Mouse (Mus musculus) liver, embryonic 11.5 days (tissue): ENCODE results near the gene Scamp1. TPM values are rescaled to one million over a fixed set of nuclear protein-coding genes. Genes with fewer than 3 reads are reported as not detected.

Source experiments
- ATAC-seq: fragments of 200-750 bp; cut with Nextera tagmentation; replicated peaks from 2 replicates; pipeline ENCODE4 v1.8.0; 2017; ENCODE audit warnings: moderate number of reproducible peaks, mild to moderate bottlenecking, moderate TSS enrichment, moderate library complexity; ENCODE audit not compliant: low FRiP score
- DNase-seq: peaks from one replicate; pipeline ENCODE4 v3.0.0-alpha.2; 2017; ENCODE audit warnings: low spot score
- H3K27ac ChIP-seq: fragments of 300-500 bp; sonication (generic); 2 replicates; pipeline ENCODE4 v1.5.1; 2014; ENCODE audit warnings: mild to moderate bottlenecking, low read depth, low read length, control low read depth
- H3K27me3 ChIP-seq: fragments of 300-500 bp; sonication (generic); replicated peaks from 2 replicates; pipeline ENCODE4 v1.6.1; 2014; ENCODE audit warnings: low read length, mixed read lengths; ENCODE audit not compliant: control insufficient read depth, insufficient read depth
- H3K36me3 ChIP-seq: fragments of 300-500 bp; sonication (generic); 2 replicates; pipeline ENCODE4 v1.6.1; 2014; ENCODE audit warnings: mild to moderate bottlenecking, low read length, moderate library complexity, mixed read lengths; ENCODE audit not compliant: control insufficient read depth, insufficient read depth
- H3K4me1 ChIP-seq: fragments of 300-500 bp; sonication (generic); replicated peaks from 2 replicates; pipeline ENCODE4 v1.6.1; 2014; ENCODE audit warnings: low read length, mixed read lengths; ENCODE audit not compliant: control insufficient read depth, insufficient read depth
- H3K4me2 ChIP-seq: fragments of 300-500 bp; sonication (generic); 2 replicates; pipeline ENCODE4 v1.6.1; 2014; ENCODE audit warnings: mild to moderate bottlenecking, control low read depth, moderate library complexity
- H3K4me3 ChIP-seq: fragments of 300-500 bp; sonication (generic); 2 replicates; pipeline ENCODE4 v1.5.1; 2014; ENCODE audit warnings: low read depth, low read length, control low read depth
- H3K9ac ChIP-seq: fragments of 300-500 bp; sonication (generic); 2 replicates; pipeline ENCODE4 v1.6.1; 2014; ENCODE audit warnings: low read depth, low read length, control low read depth
- H3K9me3 ChIP-seq: fragments of 300-500 bp; sonication (generic); 2 replicates; pipeline ENCODE4 v1.6.1; 2016; ENCODE audit warnings: low read length, inconsistent platforms, mixed read lengths; ENCODE audit not compliant: control insufficient read depth
- WGBS: fragments of 180-500 bp; shearing (Covaris S2); extraction: QIAGEN DNeasy Blood & Tissue Kit; methylation state at CpG from one replicate; pipeline ENCODE4 v1.1.7; 2014; 5-methylcytosine and 5-hydroxymethylcytosine counted together
- polyA plus RNA-seq: library from polyadenylated mRNA; unstranded; fragments of >200 nt; fragmentation: Nextera tagmentation; extraction: Ambion mirVana; gene quantifications from 2 replicates; pipeline ENCODE4 v1.2.1, GENCODE M21; 2014

The Scamp1 gene
- polyA plus RNA-seq, 1 experiment from 2014 or later: 16.7 TPM

DNA sequence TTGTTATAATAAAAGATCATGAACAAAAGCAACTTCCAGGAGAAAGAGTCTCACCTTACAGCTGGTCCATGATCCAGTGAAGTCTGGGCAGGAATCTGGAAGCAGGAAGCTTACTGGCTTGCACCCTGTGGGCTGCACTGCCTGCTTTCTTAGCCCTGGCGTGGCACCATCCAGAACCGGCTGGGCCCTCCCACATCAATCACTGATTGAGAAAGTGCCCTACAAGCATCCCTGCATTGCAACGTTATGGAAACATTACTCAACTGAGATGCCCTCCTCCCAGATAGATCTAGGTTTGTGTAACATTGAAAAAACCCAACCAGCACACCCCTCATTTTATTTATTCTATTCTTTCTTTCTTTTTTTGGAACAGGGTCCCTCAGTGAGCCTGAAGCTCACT is 9.2 kb upstream of the Scamp1 start:
- no peak overlapping the region for H3K9ac ChIP-seq
- no peaks in the 10 kb centered on the region for H3K9me3 ChIP-seq
- no peak overlapping the region for H3K27ac ChIP-seq
- H3K4me2 ChIP-seq: no peak overlapping the region
- ATAC-seq (no peak), DNase-seq (no peak)
- 45% methylated on average over 3 of the region's 3 CpGs for WGBS
- no peaks in the 10 kb centered on the region for H3K27me3 ChIP-seq
- no peaks in the 10 kb centered on the region for H3K36me3 ChIP-seq
- no peak overlapping the region for H3K4me3 ChIP-seq
- H3K4me1 ChIP-seq: no peaks in the 10 kb centered on the region

DNA sequence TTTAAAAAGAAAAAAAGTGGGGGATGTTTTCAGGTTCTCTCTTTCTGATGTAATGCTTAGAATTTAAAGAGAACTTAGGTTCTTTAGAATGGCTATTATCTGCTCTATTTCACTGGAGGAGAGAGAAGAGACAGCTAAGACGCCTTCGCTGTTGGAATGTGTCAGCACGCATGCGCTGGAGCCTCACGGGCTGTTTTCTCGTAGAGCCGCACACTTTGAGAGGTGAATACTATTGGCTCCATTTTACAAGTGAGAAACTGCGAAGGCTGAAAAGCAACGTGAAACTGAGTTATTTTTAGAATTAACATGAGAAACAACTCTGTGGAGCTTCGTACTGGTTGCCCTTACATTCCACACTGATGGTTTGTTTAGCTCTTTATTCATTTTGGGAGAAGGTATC is 8.3 kb upstream of the Scamp1 start:
- Histone ChIP-seq H3K27ac (no peak overlapping the region), H3K36me3 (no peaks in the 10 kb centered on the region), H3K9ac (no peak overlapping the region), H3K4me2 (no peak overlapping the region), H3K9me3 (no peaks in the 10 kb centered on the region), H3K4me1 (no peaks in the 10 kb centered on the region), H3K27me3 (no peaks in the 10 kb centered on the region), H3K4me3 (no peak overlapping the region)
- 75% methylated on average over 10 of the region's 10 CpGs for WGBS
- no peak for ATAC-seq
- DNase-seq: no peak

DNA sequence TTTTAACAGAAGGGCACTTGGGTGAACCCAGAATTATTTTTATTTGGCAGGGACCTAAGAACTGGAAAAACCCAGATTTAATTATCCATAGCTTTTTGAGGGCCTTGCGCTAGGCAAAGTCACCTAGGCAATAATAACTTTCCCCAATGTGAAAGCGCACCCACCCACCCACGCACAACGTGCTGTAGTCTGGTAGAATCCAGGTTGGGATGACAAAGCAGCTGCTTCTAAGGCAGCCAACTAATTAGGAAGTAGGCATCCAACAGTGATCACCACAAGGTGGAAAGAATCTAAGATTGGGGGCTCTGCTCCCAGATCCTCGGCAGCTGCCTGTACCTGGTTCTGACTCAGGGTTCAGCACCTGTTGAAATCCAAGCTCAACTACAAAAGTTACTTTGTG is 538 bp upstream of the Scamp1 start:
- Histone ChIP-seq H3K9me3 (no peaks in the 10 kb centered on the region), H3K27me3 (no peaks in the 10 kb centered on the region), H3K4me2 (peak overlapping the region; percentile 63), H3K4me3 (peak overlapping the region; percentile 96; the same call in 1 of the 2 replicates), H3K36me3 (no peaks in the 10 kb centered on the region), H3K9ac (no peak overlapping the region), H3K27ac (no peak overlapping the region), H3K4me1 (peaks cover 7% of the 10 kb centered on the region)
- DNase-seq (no peak), ATAC-seq (no peak)
- 56% methylated on average over 5 of the region's 5 CpGs for WGBS

DNA sequence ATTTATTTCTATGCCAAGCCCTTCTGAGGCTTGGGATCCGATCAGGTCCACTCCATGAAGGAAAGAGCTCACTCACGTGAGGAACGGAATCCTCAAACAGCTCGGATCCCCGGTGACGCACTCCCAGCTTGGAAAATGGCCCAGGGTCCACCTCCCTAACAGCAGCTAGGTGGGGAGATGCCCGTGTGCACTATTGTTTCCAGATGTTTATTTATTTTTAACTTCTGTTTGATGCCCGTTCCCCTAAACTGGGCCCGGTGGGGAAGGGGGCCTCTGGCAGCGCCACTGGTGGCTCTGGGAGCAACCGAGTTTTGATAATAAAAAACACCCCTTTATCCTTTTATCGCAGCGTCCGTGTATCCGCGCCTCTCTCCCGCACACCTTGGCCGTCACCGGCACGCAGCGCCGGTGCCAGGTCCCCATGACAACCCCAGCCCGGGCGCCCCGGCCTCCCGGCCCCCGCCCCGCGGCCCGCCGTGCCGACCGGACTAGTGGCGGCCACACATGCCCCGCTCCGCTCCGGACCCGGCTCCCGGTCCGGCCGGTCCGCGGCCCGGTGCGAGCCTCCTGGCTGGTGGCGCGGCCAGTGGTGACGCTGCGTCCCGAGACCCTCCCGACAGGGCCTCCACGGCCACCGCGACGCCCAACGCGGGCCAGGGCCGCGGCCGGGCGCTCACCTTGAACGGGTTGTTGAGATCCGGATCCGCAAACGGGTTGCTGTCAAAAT is 951 bp downstream of the Scamp1 start:
- Histone ChIP-seq H3K36me3 (no peaks in the 10 kb centered on the region), H3K4me1 (peaks cover 9% of the 10 kb centered on the region), H3K4me2 (peak overlapping the region; percentile 63)

DNA sequence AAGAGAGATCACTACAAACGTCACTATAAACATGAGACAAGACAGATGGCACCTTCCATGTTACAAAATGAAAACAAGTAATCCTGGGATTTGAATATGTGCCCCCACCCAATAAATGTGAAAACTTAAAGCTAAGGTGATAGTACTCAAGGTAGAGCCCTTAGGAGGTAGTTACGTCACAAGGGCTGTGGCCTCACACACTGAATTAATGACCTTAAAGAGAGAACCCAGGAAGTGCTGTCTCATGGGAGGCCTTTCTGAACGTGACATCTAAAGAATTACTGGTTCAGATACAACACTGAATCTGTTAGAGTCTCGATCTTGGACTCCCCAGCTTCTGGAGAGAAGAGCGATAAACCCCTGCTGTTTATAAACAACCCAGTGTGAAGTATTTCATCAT is 6.2 kb downstream of the Scamp1 start:
- Histone ChIP-seq H3K9ac (no peak overlapping the region), H3K4me1 (peaks cover 9% of the 10 kb centered on the region), H3K4me3 (no peak overlapping the region), H3K36me3 (no peaks in the 10 kb centered on the region), H3K4me2 (no peak overlapping the region), H3K9me3 (no peaks in the 10 kb centered on the region), H3K27ac (no peak overlapping the region), H3K27me3 (no peaks in the 10 kb centered on the region)
- DNase-seq: no peak
- ATAC-seq: no peak
- 48% methylated on average over 5 of the region's 5 CpGs for WGBS

More for the DNA sequence above, 951 bp downstream of the Scamp1 start:
- Histone ChIP-seq H3K9me3 (no peaks in the 10 kb centered on the region), H3K27me3 (no peaks in the 10 kb centered on the region), H3K9ac (peak overlapping the region; percentile 85), H3K27ac (peak overlapping the region; percentile 59), H3K4me3 (peak overlapping the region; percentile 96)
- peak; percentile 67 for DNase-seq
- ATAC-seq: peak; percentile 63
- WGBS: 1% methylated on average over 65 of the region's 65 CpGs

DNA sequence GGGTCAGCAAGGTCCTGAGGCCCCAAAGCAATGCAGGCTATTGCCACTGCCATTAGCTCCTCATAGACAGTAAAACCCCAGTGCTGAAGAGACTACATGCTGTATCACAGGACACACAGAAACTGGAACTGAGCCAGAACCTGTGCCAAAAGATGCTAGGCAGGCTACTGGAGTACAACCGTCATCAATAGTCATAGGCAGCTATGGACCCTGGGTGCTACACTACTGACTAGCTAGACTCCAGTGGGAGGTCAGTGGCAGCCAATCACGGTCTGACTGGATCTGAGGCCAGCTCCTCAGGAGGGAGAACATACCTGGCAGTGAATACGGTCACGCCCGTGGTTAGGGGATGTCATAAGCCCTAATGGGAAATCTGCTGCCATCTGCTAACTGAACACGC is 14.4 kb downstream of the Scamp1 start:
- no peak overlapping the region for H3K27ac ChIP-seq
- no peak overlapping the region for H3K4me3 ChIP-seq
- no peaks in the 10 kb centered on the region for H3K36me3 ChIP-seq
- WGBS: 88% methylated on average over 6 of the region's 6 CpGs
- DNase-seq: no peak
- H3K4me2 ChIP-seq: no peak overlapping the region
- peaks cover 33% of the 10 kb centered on the region for H3K4me1 ChIP-seq
- no peak for ATAC-seq
- no peaks in the 10 kb centered on the region for H3K9me3 ChIP-seq
- no peak overlapping the region for H3K9ac ChIP-seq
- no peaks in the 10 kb centered on the region for H3K27me3 ChIP-seq

DNA sequence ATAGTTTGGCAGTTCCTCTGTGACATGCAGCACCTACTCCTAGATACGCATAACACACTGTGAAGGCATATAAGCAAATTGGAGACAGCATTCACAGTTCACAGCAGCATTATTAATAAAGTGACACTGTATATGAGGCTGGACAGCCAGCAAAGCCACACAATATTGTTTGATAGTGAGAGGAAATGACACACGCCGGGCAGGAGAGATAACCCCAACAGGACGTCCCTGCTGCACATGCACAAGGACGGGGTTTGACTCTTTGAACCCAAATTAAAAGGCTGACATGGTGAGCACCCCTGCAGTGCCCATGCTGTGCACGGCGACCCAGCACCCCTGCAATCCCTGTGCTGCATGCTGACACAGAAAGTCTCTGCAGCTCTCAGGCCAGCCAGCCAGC is 17.5 kb downstream of the Scamp1 start:
- no peak for DNase-seq
- H3K4me3 ChIP-seq: no peak overlapping the region
- ATAC-seq: no peak; the same call in 1 of the 2 replicates
- peaks cover 46% of the 10 kb centered on the region for H3K4me1 ChIP-seq
- H3K4me2 ChIP-seq: peak overlapping the region; percentile 48
- peaks cover 2% of the 10 kb centered on the region; the same call in 1 of the 2 replicates for H3K9me3 ChIP-seq
- no peak overlapping the region for H3K9ac ChIP-seq
- peak overlapping the region; percentile 35; the same call in 1 of the 2 replicates for H3K27ac ChIP-seq
- no peaks in the 10 kb centered on the region for H3K36me3 ChIP-seq
- 17% methylated on average over 7 of the region's 7 CpGs for WGBS
- H3K27me3 ChIP-seq: no peaks in the 10 kb centered on the region

DNA sequence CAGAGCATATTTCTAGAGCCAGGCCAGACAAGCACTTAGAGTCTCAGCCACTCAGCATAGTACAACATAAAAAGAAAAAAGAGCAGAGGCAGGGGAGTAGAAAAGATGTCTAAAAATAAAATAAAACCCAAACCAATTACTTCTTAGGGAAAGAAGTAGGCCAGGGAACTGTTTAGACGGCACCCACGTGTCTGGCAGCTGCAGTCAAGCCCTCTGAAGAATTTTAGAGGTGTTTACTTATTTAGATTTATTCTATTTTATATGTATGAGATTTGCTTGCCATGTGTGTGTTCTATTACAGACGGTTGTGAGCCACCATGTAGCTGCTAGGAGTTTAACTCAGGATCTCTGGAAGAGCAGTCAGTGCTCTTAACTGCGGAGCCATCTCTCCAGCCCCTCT is 18.5 kb downstream of the Scamp1 start:
- H3K9ac ChIP-seq: no peak overlapping the region
- no peak overlapping the region for H3K27ac ChIP-seq
- no peaks in the 10 kb centered on the region for H3K36me3 ChIP-seq
- ATAC-seq (no peak), DNase-seq (no peak)
- WGBS: 77% methylated on average over 4 of the region's 4 CpGs
- H3K4me1 ChIP-seq: peaks cover 55% of the 10 kb centered on the region
- H3K4me2 ChIP-seq: no peak overlapping the region
- no peaks in the 10 kb centered on the region for H3K27me3 ChIP-seq
- no peak overlapping the region for H3K4me3 ChIP-seq
- peaks cover 2% of the 10 kb centered on the region; the same call in 1 of the 2 replicates for H3K9me3 ChIP-seq

DNA sequence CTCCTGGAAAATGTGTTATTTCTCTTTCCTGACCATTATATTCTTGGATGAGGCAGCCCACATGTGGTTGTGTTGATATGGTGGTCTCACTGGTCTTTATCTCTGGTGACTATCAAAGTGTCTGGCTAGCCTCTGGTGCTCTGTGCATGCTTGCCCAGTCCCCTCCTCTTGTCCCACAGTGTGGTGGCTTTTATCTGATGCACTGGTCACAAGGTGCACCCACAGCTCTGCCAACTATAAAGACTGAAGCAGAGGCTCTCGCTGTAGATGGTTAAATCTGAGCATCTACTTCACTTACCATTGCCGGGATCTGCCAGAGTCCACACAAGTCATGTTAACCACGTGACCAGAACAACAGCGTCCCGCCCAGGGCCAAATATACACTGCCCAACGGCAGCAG is 19.1 kb downstream of the Scamp1 start:
- 53% methylated on average over 6 of the region's 6 CpGs for WGBS
- H3K4me1 ChIP-seq: peaks cover 55% of the 10 kb centered on the region
- peak; percentile 27; the same call in 1 of the 2 replicates for ATAC-seq

More for the DNA sequence above, 19.1 kb downstream of the Scamp1 start:
- no peak overlapping the region for H3K27ac ChIP-seq
- H3K27me3 ChIP-seq: no peaks in the 10 kb centered on the region
- H3K4me2 ChIP-seq: no peak overlapping the region
- peaks cover 2% of the 10 kb centered on the region; the same call in 1 of the 2 replicates for H3K9me3 ChIP-seq
- no peaks in the 10 kb centered on the region for H3K36me3 ChIP-seq
- H3K4me3 ChIP-seq: no peak overlapping the region
- no peak overlapping the region for H3K9ac ChIP-seq
- no peak for DNase-seq
